Mouse (Mus musculus): Measurements from ENCODE around the gene Prep. TPM values are rescaled to one million over a fixed set of nuclear protein-coding genes. Genes with fewer than 3 reads are reported as not detected.

The Prep gene
- total and polyA plus RNA-seq, 2 experiments from 2014 or later = 21.3 to 22.0 TPM

DNA sequence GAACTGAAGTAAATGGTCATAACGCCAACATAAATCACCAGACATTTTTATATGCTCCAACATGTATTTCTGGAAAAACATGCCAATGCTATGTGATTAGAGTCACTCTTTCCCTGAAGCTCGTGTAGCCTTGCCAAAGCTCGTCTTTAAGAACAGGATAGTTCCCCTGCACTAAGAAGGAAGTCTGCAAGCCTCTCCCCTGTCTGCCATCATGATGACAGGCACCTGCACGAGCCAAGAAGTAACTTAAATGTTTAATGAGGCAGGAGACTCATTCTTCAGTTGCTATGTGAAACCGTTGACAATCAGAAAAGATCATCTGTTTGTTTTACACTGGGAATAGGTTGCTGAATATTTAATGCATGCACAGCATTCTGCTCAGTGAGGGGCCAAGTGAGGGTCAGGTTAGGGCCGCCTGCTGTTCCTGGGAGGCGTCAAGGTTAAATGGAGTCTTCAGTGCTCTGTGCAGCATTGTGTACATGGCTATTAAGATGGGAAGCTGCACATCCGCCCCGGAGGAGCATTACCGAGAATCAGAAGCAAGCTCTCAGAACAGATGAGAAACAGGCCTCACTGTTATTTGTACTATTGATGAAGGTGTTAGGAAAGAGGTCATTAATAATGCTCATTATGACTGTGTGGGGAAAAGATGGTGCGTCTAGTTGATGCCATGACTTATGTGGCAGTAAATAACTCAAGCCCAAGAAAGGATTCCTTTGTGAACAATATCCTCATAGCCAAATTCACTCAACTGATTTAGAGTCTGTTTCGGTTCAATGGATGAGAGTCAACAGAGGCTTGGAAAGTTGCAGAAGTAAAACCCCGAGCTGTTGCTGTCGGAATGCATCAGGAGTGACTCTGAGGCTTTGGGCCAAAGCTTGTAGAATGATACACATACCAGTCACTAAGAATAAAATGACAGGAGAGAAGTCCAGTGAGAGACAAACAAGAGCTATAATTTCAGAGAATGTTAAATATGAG, 126.6 kb downstream of the Prep start:
- 43% methylated on average over 14 of the region's 14 CpGs for WGBS

GRCm38 (mm10) chr10:45194531-45194930, 127.5 kb downstream of the Prep start:
- Histone ChIP-seq H3K4me1 (ENCODE audit: insufficient read depth, low read length) (no peaks in the 10 kb centered on the region), H3K27me3 (ENCODE audit: insufficient read depth, low read length) (no peaks in the 10 kb centered on the region), H3K9ac (replicated peaks; ENCODE audit: low read length) (no peak overlapping the region), H3K4me3 (ENCODE audit: low read length) (no peak overlapping the region), H3K9me3 (ENCODE audit: low read length) (no peaks in the 10 kb centered on the region), H3K4me2 (ENCODE audit: low read depth, low read length) (no peak overlapping the region), H3K27ac (no peak overlapping the region), H3K36me3 (ENCODE audit: insufficient read depth, low read length) (no peaks in the 10 kb centered on the region)
- WGBS = 84% methylated on average over 5 of the region's 5 CpGs
- DNase-seq (ENCODE audit: low spot score) (no peak), ATAC-seq (no peak)
- TF ChIP-seq CTCF (IDR thresholded peaks at IDR 0.05; ENCODE audit: low read depth) = no peak

More for the DNA sequence above, 126.6 kb downstream of the Prep start:
- H3K4me2 ChIP-seq (ENCODE audit: low read depth, low read length) = no peak overlapping the region
- H3K27me3 ChIP-seq (ENCODE audit: insufficient read depth, low read length) = no peaks in the 10 kb centered on the region
- ATAC-seq = 0 out of 2 replicates have a peak, but pooled peaks have one; percentile 12
- no peaks in the 10 kb centered on the region for H3K4me1 ChIP-seq (ENCODE audit: insufficient read depth, low read length)
- H3K4me3 ChIP-seq (ENCODE audit: low read length) = no peak overlapping the region
- H3K27ac ChIP-seq = no peak overlapping the region
- no peak overlapping the region for H3K9ac ChIP-seq (replicated peaks; ENCODE audit: low read length)
- H3K36me3 ChIP-seq (ENCODE audit: insufficient read depth, low read length) = no peaks in the 10 kb centered on the region
- DNase-seq (ENCODE audit: low spot score) = no peak
- TF ChIP-seq CTCF (IDR thresholded peaks at IDR 0.05; ENCODE audit: low read depth) = no peak
- no peaks in the 10 kb centered on the region for H3K9me3 ChIP-seq (ENCODE audit: low read length)

DNA sequence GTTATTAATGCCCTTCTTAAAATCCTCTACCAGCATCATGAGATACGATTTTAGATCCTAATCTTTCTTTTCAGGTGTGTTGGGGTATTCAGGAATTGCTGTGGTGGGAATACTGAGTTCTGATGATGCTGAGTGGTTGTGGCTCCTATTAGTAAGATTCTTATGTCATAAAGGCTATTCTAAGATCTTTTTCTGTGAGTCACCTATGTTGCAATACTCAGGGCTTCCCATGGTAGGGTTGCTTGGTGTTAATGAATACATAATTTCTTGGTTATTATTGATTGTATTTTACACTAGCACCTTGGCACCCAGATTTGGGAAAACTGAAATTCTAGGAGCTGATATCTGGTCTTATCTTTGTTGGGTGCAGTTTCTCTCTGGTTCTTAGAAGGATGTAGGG, 137.6 kb downstream of the Prep start:
- no peaks in the 10 kb centered on the region for H3K9me3 ChIP-seq (ENCODE audit: low read length)
- H3K36me3 ChIP-seq (ENCODE audit: insufficient read depth, low read length) = no peaks in the 10 kb centered on the region
- no peak for TF ChIP-seq CTCF (IDR thresholded peaks at IDR 0.05; ENCODE audit: low read depth)
- H3K4me2 ChIP-seq (ENCODE audit: low read depth, low read length) = no peak overlapping the region
- ATAC-seq (no peak), DNase-seq (ENCODE audit: low spot score) (no peak)
- no peak overlapping the region for H3K27ac ChIP-seq
- no peaks in the 10 kb centered on the region for H3K27me3 ChIP-seq (ENCODE audit: insufficient read depth, low read length)
- no peak overlapping the region for H3K4me3 ChIP-seq (ENCODE audit: low read length)
- H3K9ac ChIP-seq (replicated peaks; ENCODE audit: low read length) = no peak overlapping the region
- WGBS = 78% methylated on average over 1 of the region's 1 CpGs
- no peaks in the 10 kb centered on the region for H3K4me1 ChIP-seq (ENCODE audit: insufficient read depth, low read length)

- Histone ChIP-seq H3K27me3 (ENCODE audit: insufficient read depth, low read length) (no peaks in the 10 kb centered on the region), H3K4me1 (ENCODE audit: insufficient read depth, low read length) (no peaks in the 10 kb centered on the region), H3K4me3 (ENCODE audit: low read length) (no peak overlapping the region), H3K9me3 (ENCODE audit: low read length) (no peaks in the 10 kb centered on the region), H3K27ac (no peak overlapping the region), H3K4me2 (ENCODE audit: low read depth, low read length) (no peak overlapping the region), H3K9ac (replicated peaks; ENCODE audit: low read length) (no peak overlapping the region), H3K36me3 (ENCODE audit: insufficient read depth, low read length) (no peaks in the 10 kb centered on the region)
- no peak for ATAC-seq
- no peak for DNase-seq (ENCODE audit: low spot score)
- no peak for TF ChIP-seq CTCF (IDR thresholded peaks at IDR 0.05; ENCODE audit: low read depth)
These were observed 143.2 kb downstream of the Prep start for GRCm38 (mm10) chr10:45210201-45210600.

GRCm38 (mm10) chr10:45216676-45217075, 149.7 kb downstream of the Prep start:
- ATAC-seq (no peak), DNase-seq (ENCODE audit: low spot score) (no peak)
- Histone ChIP-seq H3K4me2 (ENCODE audit: low read depth, low read length) (no peak overlapping the region), H3K27ac (no peak overlapping the region), H3K4me1 (ENCODE audit: insufficient read depth, low read length) (no peaks in the 10 kb centered on the region), H3K9me3 (ENCODE audit: low read length) (no peaks in the 10 kb centered on the region), H3K9ac (replicated peaks; ENCODE audit: low read length) (no peak overlapping the region), H3K36me3 (ENCODE audit: insufficient read depth, low read length) (no peaks in the 10 kb centered on the region), H3K4me3 (ENCODE audit: low read length) (no peak overlapping the region), H3K27me3 (ENCODE audit: insufficient read depth, low read length) (no peaks in the 10 kb centered on the region)
- 86% methylated on average over 7 of the region's 7 CpGs for WGBS
- no peak for TF ChIP-seq CTCF (IDR thresholded peaks at IDR 0.05; ENCODE audit: low read depth)

Small RNAs within 50 kb of the gene (microRNA-seq; reads per million reads assigned to microRNA genes)
- 0 reads per million in 2 experiments for gene Gm23766

Other genes starting within 250 kb of the Prep start
- gene Popdc3, start 110.9 kb downstream of the Prep start, total RNA-seq (2014; rRNA removed) = 1.2 and 2.0 TPM in 2 replicates
- 2.7 and 2.9 TPM in 2 replicates for gene Popdc3, start 110.9 kb downstream of the Prep start, polyA plus RNA-seq (2015; fragmentation: Nextera tagmentation; extraction: Ambion mirVana)